Mouse (Mus musculus) right cerebral cortex, postnatal 4 days (tissue): ENCODE measurements around the gene Tnr.
"Not testable (repeated sequence)": the region's sequence is repeated elsewhere in the genome, so short reads cannot be mapped to it uniquely, and the experiment has no call there.

ENCODE experiments used
- DNase-seq: peaks from one replicate; pipeline ENCODE4 v3.0.0-alpha.2; 2022

The Tnr gene

GRCm38 (mm10) chr1:159890524-159890923, 367.0 kb downstream of the Tnr start:
- DNase-seq = no peak

GRCm38 (mm10) chr1:159895094-159895493, 371.5 kb downstream of the Tnr start:
- DNase-seq = no peak

GRCm38 (mm10) chr1:159899991-159900390, 376.4 kb downstream of the Tnr start:
- no peak for DNase-seq

GRCm38 (mm10) chr1:159900639-159901038, 377.1 kb downstream of the Tnr start:
- DNase-seq = no peak

- DNase-seq = no peak
Observed at GRCm38 (mm10) chr1:159901366-159902119, 378.0 kb downstream of the Tnr start.

- no peak for DNase-seq
Observed at GRCm38 (mm10) chr1:159902120-159902497, 378.5 kb downstream of the Tnr start.

GRCm38 (mm10) chr1:159911006-159911405, 387.4 kb downstream of the Tnr start:
- DNase-seq = peak; percentile 14

GRCm38 (mm10) chr1:159914726-159915125, 391.2 kb downstream of the Tnr start:
- no peak for DNase-seq

GRCm38 (mm10) chr1:159920571-159920970, 397.0 kb downstream of the Tnr start:
- peak; percentile 48 for DNase-seq

- no peak for DNase-seq
Observed at GRCm38 (mm10) chr1:159923010-159923409, 399.4 kb downstream of the Tnr start.

GRCm38 (mm10) chr1:159924105-159924504, 400.5 kb downstream of the Tnr start:
- DNase-seq = no peak

- DNase-seq = no peak
Observed at GRCm38 (mm10) chr1:159924684-159925083, 401.1 kb downstream of the Tnr start.

- no peak for DNase-seq
Observed at GRCm38 (mm10) chr1:159928681-159929335, 405.2 kb downstream of the Tnr start.

- no peak for DNase-seq
Observed at GRCm38 (mm10) chr1:159932092-159932491, 408.5 kb downstream of the Tnr start.

GRCm38 (mm10) chr1:159932598-159932997, 409.0 kb downstream of the Tnr start:
- DNase-seq = no peak

- DNase-seq = no peak
Observed at GRCm38 (mm10) chr1:159938449-159938848, 414.9 kb downstream of the Tnr start.

- DNase-seq = no peak
Observed at GRCm38 (mm10) chr1:159939335-159939734, 415.8 kb downstream of the Tnr start.

GRCm38 (mm10) chr1:159953526-159953925, 430.0 kb downstream of the Tnr start:
- DNase-seq = no peak

GRCm38 (mm10) chr1:159963351-159963750, 439.8 kb downstream of the Tnr start:
- no peak for DNase-seq

- DNase-seq = not testable (repeated sequence)
Observed at GRCm38 (mm10) chr1:159966286-159966685, 442.7 kb downstream of the Tnr start.

- DNase-seq = no peak
Observed at GRCm38 (mm10) chr1:159968395-159968794, 444.8 kb downstream of the Tnr start.

GRCm38 (mm10) chr1:159977786-159978185, 454.2 kb downstream of the Tnr start:
- no peak for DNase-seq

- no peak for DNase-seq
Observed at GRCm38 (mm10) chr1:159979096-159979495, 455.5 kb downstream of the Tnr start.

- DNase-seq = no peak
Observed at GRCm38 (mm10) chr1:159980355-159980754, 456.8 kb downstream of the Tnr start.
